Mouse (Mus musculus): Measurements from ENCODE around the gene Gpr108. TPM values are rescaled to one million over a fixed set of nuclear protein-coding genes. Genes with fewer than 3 reads are reported as not detected.

Gene Gpr108
- polyA plus RNA-seq, 1 experiment from 2014 or later = 27.6 TPM

GRCm38 (mm10) chr17:57237181-57237580 is 11.1 kb downstream of the Gpr108 start:
- Histone ChIP-seq H3K36me3 (replicated peaks; ENCODE audit: control insufficient read depth, insufficient read depth, low read depth, low read length) (no peaks in the 10 kb centered on the region), H3K9ac (replicated peaks; ENCODE audit: low read length) (no peak overlapping the region), H3K4me1 (ENCODE audit: control insufficient read depth, insufficient read depth, low read length) (no peaks in the 10 kb centered on the region), H3K4me2 (ENCODE audit: low read depth, low read length) (no peak overlapping the region), H3K27ac (replicated peaks; ENCODE audit: low read depth, low read length) (no peak overlapping the region), H3K9me3 (replicated peaks; ENCODE audit: control insufficient read depth, low read length) (no peaks in the 10 kb centered on the region), H3K4me3 (ENCODE audit: low read depth, low read length) (no peak overlapping the region), H3K27me3 (ENCODE audit: control insufficient read depth, insufficient read depth, low read length) (no peaks in the 10 kb centered on the region)
- 92% methylated on average over 9 of the region's 9 CpGs for WGBS
- no peak for DNase-seq (ENCODE audit: low spot score)
- no peak for ATAC-seq (replicated peaks; ENCODE audit: insufficient number of reproducible peaks, low FRiP score, low TSS enrichment, low read depth)

GRCm38 (mm10) chr17:57235803-57236202 is 12.4 kb downstream of the Gpr108 start:
- H3K9me3 ChIP-seq (replicated peaks; ENCODE audit: control insufficient read depth, low read length) = no peaks in the 10 kb centered on the region
- H3K9ac ChIP-seq (replicated peaks; ENCODE audit: low read length) = no peak overlapping the region
- H3K4me1 ChIP-seq (ENCODE audit: control insufficient read depth, insufficient read depth, low read length) = no peaks in the 10 kb centered on the region
- 89% methylated on average over 5 of the region's 5 CpGs for WGBS
- H3K4me2 ChIP-seq (ENCODE audit: low read depth, low read length) = no peak overlapping the region
- H3K4me3 ChIP-seq (ENCODE audit: low read depth, low read length) = no peak overlapping the region
- H3K27me3 ChIP-seq (ENCODE audit: control insufficient read depth, insufficient read depth, low read length) = no peaks in the 10 kb centered on the region
- DNase-seq (ENCODE audit: low spot score) = no peak
- H3K27ac ChIP-seq (replicated peaks; ENCODE audit: low read depth, low read length) = no peak overlapping the region
- H3K36me3 ChIP-seq (replicated peaks; ENCODE audit: control insufficient read depth, insufficient read depth, low read depth, low read length) = no peaks in the 10 kb centered on the region
- ATAC-seq (replicated peaks; ENCODE audit: insufficient number of reproducible peaks, low FRiP score, low TSS enrichment, low read depth) = no peak

GRCm38 (mm10) chr17:57234254-57234928 is 13.9 kb downstream of the Gpr108 start:
- no peak overlapping the region for H3K9ac ChIP-seq (replicated peaks; ENCODE audit: low read length)
- no peaks in the 10 kb centered on the region for H3K4me1 ChIP-seq (ENCODE audit: control insufficient read depth, insufficient read depth, low read length)
- 80% methylated on average over 12 of the region's 12 CpGs for WGBS
- no peaks in the 10 kb centered on the region for H3K36me3 ChIP-seq (replicated peaks; ENCODE audit: control insufficient read depth, insufficient read depth, low read depth, low read length)
- H3K4me3 ChIP-seq (ENCODE audit: low read depth, low read length) = no peak overlapping the region
- H3K4me2 ChIP-seq (ENCODE audit: low read depth, low read length) = no peak overlapping the region
- ATAC-seq (replicated peaks; ENCODE audit: insufficient number of reproducible peaks, low FRiP score, low TSS enrichment, low read depth) (no peak), DNase-seq (ENCODE audit: low spot score) (no peak)
- H3K9me3 ChIP-seq (replicated peaks; ENCODE audit: control insufficient read depth, low read length) = no peaks in the 10 kb centered on the region
- H3K27me3 ChIP-seq (ENCODE audit: control insufficient read depth, insufficient read depth, low read length) = no peaks in the 10 kb centered on the region
- H3K27ac ChIP-seq (replicated peaks; ENCODE audit: low read depth, low read length) = no peak overlapping the region

- Histone ChIP-seq H3K4me2 (ENCODE audit: low read depth, low read length) (no peak overlapping the region), H3K9ac (replicated peaks; ENCODE audit: low read length) (no peak overlapping the region), H3K27ac (replicated peaks; ENCODE audit: low read depth, low read length) (no peak overlapping the region), H3K27me3 (ENCODE audit: control insufficient read depth, insufficient read depth, low read length) (no peaks in the 10 kb centered on the region), H3K36me3 (replicated peaks; ENCODE audit: control insufficient read depth, insufficient read depth, low read depth, low read length) (no peaks in the 10 kb centered on the region), H3K9me3 (replicated peaks; ENCODE audit: control insufficient read depth, low read length) (no peaks in the 10 kb centered on the region), H3K4me1 (ENCODE audit: control insufficient read depth, insufficient read depth, low read length) (no peaks in the 10 kb centered on the region), H3K4me3 (ENCODE audit: low read depth, low read length) (no peak overlapping the region)
- no peak for ATAC-seq (replicated peaks; ENCODE audit: insufficient number of reproducible peaks, low FRiP score, low TSS enrichment, low read depth)
- 52% methylated on average over 7 of the region's 7 CpGs for WGBS
- DNase-seq (ENCODE audit: low spot score) = no peak
Measured at GRCm38 (mm10) chr17:57233038-57233437, 15.2 kb downstream of the Gpr108 start.

GRCm38 (mm10) chr17:57232200-57232599 is 16.0 kb downstream of the Gpr108 start:
- no peak for DNase-seq (ENCODE audit: low spot score)
- 81% methylated on average over 1 of the region's 1 CpGs for WGBS

GRCm38 (mm10) chr17:57231321-57231771 is 16.9 kb downstream of the Gpr108 start:
- Histone ChIP-seq H3K27me3 (ENCODE audit: control insufficient read depth, insufficient read depth, low read length) (no peaks in the 10 kb centered on the region), H3K27ac (replicated peaks; ENCODE audit: low read depth, low read length) (no peak overlapping the region), H3K9me3 (replicated peaks; ENCODE audit: control insufficient read depth, low read length) (no peaks in the 10 kb centered on the region), H3K9ac (replicated peaks; ENCODE audit: low read length) (no peak overlapping the region), H3K36me3 (replicated peaks; ENCODE audit: control insufficient read depth, insufficient read depth, low read depth, low read length) (no peaks in the 10 kb centered on the region), H3K4me3 (ENCODE audit: low read depth, low read length) (no peak overlapping the region), H3K4me2 (ENCODE audit: low read depth, low read length) (no peak overlapping the region), H3K4me1 (ENCODE audit: control insufficient read depth, insufficient read depth, low read length) (no peaks in the 10 kb centered on the region)
- no peak for DNase-seq (ENCODE audit: low spot score)
- no peak for ATAC-seq (replicated peaks; ENCODE audit: insufficient number of reproducible peaks, low FRiP score, low TSS enrichment, low read depth)

More at GRCm38 (mm10) chr17:57232200-57232599, 16.0 kb downstream of the Gpr108 start:
- H3K4me2 ChIP-seq (ENCODE audit: low read depth, low read length) = no peak overlapping the region
- H3K4me1 ChIP-seq (ENCODE audit: control insufficient read depth, insufficient read depth, low read length) = no peaks in the 10 kb centered on the region
- H3K27ac ChIP-seq (replicated peaks; ENCODE audit: low read depth, low read length) = no peak overlapping the region
- ATAC-seq (replicated peaks; ENCODE audit: insufficient number of reproducible peaks, low FRiP score, low TSS enrichment, low read depth) = no peak
- H3K4me3 ChIP-seq (ENCODE audit: low read depth, low read length) = no peak overlapping the region
- no peaks in the 10 kb centered on the region for H3K36me3 ChIP-seq (replicated peaks; ENCODE audit: control insufficient read depth, insufficient read depth, low read depth, low read length)
- no peaks in the 10 kb centered on the region for H3K9me3 ChIP-seq (replicated peaks; ENCODE audit: control insufficient read depth, low read length)
- no peaks in the 10 kb centered on the region for H3K27me3 ChIP-seq (ENCODE audit: control insufficient read depth, insufficient read depth, low read length)
- no peak overlapping the region for H3K9ac ChIP-seq (replicated peaks; ENCODE audit: low read length)

GRCm38 (mm10) chr17:57230728-57231125 is 17.5 kb downstream of the Gpr108 start:
- no peak overlapping the region for H3K27ac ChIP-seq (replicated peaks; ENCODE audit: low read depth, low read length)
- no peak for DNase-seq (ENCODE audit: low spot score)
- ATAC-seq (replicated peaks; ENCODE audit: insufficient number of reproducible peaks, low FRiP score, low TSS enrichment, low read depth) = no peak

GRCm38 (mm10) chr17:57229851-57230727 is 18.2 kb downstream of the Gpr108 start:
- Histone ChIP-seq H3K27me3 (ENCODE audit: control insufficient read depth, insufficient read depth, low read length) (no peaks in the 10 kb centered on the region), H3K4me2 (ENCODE audit: low read depth, low read length) (no peak overlapping the region), H3K27ac (replicated peaks; ENCODE audit: low read depth, low read length) (no peak overlapping the region), H3K4me1 (ENCODE audit: control insufficient read depth, insufficient read depth, low read length) (no peaks in the 10 kb centered on the region), H3K9ac (replicated peaks; ENCODE audit: low read length) (no peak overlapping the region), H3K9me3 (replicated peaks; ENCODE audit: control insufficient read depth, low read length) (no peaks in the 10 kb centered on the region), H3K4me3 (ENCODE audit: low read depth, low read length) (no peak overlapping the region), H3K36me3 (replicated peaks; ENCODE audit: control insufficient read depth, insufficient read depth, low read depth, low read length) (no peaks in the 10 kb centered on the region)
- DNase-seq (ENCODE audit: low spot score) (no peak), ATAC-seq (replicated peaks; ENCODE audit: insufficient number of reproducible peaks, low FRiP score, low TSS enrichment, low read depth) (no peak)
- 83% methylated on average over 15 of the region's 15 CpGs for WGBS

More at GRCm38 (mm10) chr17:57230728-57231125, 17.5 kb downstream of the Gpr108 start:
- H3K27me3 ChIP-seq (ENCODE audit: control insufficient read depth, insufficient read depth, low read length) = no peaks in the 10 kb centered on the region
- H3K4me1 ChIP-seq (ENCODE audit: control insufficient read depth, insufficient read depth, low read length) = no peaks in the 10 kb centered on the region
- H3K4me3 ChIP-seq (ENCODE audit: low read depth, low read length) = no peak overlapping the region
- no peaks in the 10 kb centered on the region for H3K9me3 ChIP-seq (replicated peaks; ENCODE audit: control insufficient read depth, low read length)
- 69% methylated on average over 6 of the region's 6 CpGs for WGBS
- H3K9ac ChIP-seq (replicated peaks; ENCODE audit: low read length) = no peak overlapping the region
- H3K4me2 ChIP-seq (ENCODE audit: low read depth, low read length) = no peak overlapping the region
- no peaks in the 10 kb centered on the region for H3K36me3 ChIP-seq (replicated peaks; ENCODE audit: control insufficient read depth, insufficient read depth, low read depth, low read length)
